8 mouse cellular contexts compared by ENCODE assay signal in the genomic region with DNA sequence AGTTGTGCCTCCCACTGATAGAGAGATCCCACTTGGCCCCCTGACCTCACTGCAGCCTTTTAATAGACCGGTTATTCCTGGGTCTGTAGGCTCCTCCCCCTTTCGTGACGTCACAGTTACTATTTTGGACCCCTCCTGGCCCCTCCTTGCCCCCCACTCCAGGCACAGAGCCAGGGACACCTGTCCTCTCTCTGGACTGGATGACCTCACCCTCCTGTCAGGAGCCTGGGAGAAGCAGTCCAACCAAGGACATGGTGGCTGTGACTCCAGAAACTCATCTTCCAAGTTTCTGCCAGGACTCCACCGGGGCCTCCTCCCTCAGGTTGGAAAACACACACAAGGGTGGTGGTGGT. TPM values are rescaled to one million over a fixed set of nuclear protein-coding genes. Genes with fewer than 3 reads are reported as not detected.
A peak's percentile ranks its signal among the peaks of the same experiment; 100 is the strongest.
DNase-seq lines count a peak whose midpoint lies in the region.

No protein-coding gene starts in this region.

- peak overlapping the region; percentile 80 for H3K27ac ChIP-seq in macrophage
- no peak overlapping the region for H3K27ac ChIP-seq in midbrain, embryonic 10.5 days (replicated peaks)

- DNase-seq in adrenal gland, adult (ENCODE audit: inconsistent age in 2 of 2, low spot score in 1 of 2) = peak; percentile 79 to 89
- DNase-seq in adrenal gland, postnatal 4 days (ENCODE audit: low spot score in 2 of 2) = no peak
- peak; percentile 53 for DNase-seq in retina, postnatal 1 day
- no peak for DNase-seq in retina, embryonic 14.5 days (ENCODE audit: low spot score)
- DNase-seq in heart, adult 9 months (ENCODE audit: low spot score in 2 of 2) = peak; percentile 83 to 87
- DNase-seq in thymus, postnatal 10 days (ENCODE audit: low spot score in 2 of 2) = no peak
- DNase-seq in midbrain, embryonic 10.5 days (ENCODE audit: low spot score) = no peak

- H3K4me3 ChIP-seq in macrophage (ENCODE audit: inconsistent target) = no peak overlapping the region
- H3K4me3 ChIP-seq in midbrain, embryonic 10.5 days = no peak overlapping the region

- peaks cover 92% of the 10 kb centered on the region for H3K79me2 ChIP-seq in macrophage (ENCODE audit: inconsistent target)

- no peaks in the 10 kb centered on the region for H3K9me3 ChIP-seq in midbrain, embryonic 10.5 days (replicated peaks)

- peaks cover 85% of the 10 kb centered on the region for H3K4me1 ChIP-seq in midbrain, embryonic 10.5 days

- peaks cover 8% of the 10 kb centered on the region; the same call in 1 of the 2 replicates for H3K27me3 ChIP-seq in midbrain, embryonic 10.5 days (ENCODE audit: low read depth, poor library complexity, severe bottlenecking)

- peaks cover 10% of the 10 kb centered on the region for H3K36me3 ChIP-seq in macrophage (ENCODE audit: inconsistent target)
- H3K36me3 ChIP-seq in midbrain, embryonic 10.5 days = peaks cover 53% of the 10 kb centered on the region

- whole genome bisulfite sequencing in macrophage (ENCODE audit: missing documents) = 41% methylated on average over 3 of the region's 4 CpGs
- WGBS in midbrain, embryonic 10.5 days = 77% methylated on average over 4 of the region's 4 CpGs

RNA-seq across cellular contexts. Expression of a gene that starts 10.0 kb away (rescaled TPM):
- total RNA-seq in adrenal gland, postnatal 4 days (2021) = 100 to 1,000 TPM; 123 to 125 TPM
- total RNA-seq in macrophage (2018; cell fraction: chromatin; rRNA removed) = 100 to 1,000 TPM in 13 of 26 experiments, 10 to 100 TPM in 13; 10.5 to 341 (median 94.0) TPM
- 10 to 100 TPM; 24.5 to 71.8 (median 47.2) TPM for total RNA-seq in macrophage (2018; cell fraction: cytosol; rRNA removed)
- 100 to 1,000 TPM in 7 of 26 experiments, 10 to 100 TPM in 19; 11.4 to 146 (median 63.2) TPM for total RNA-seq in macrophage (2018; cell fraction: nucleus; rRNA removed)
- polyA plus RNA-seq in macrophage (2018) = 31.9 to 58.0 TPM (median 47.9 TPM) in 3 replicates
- polyA plus RNA-seq in midbrain, embryonic 10.5 days (2016; fragmentation: Nextera tagmentation; extraction: Ambion mirVana) = 57.3 and 68.9 TPM in 2 replicates

RNA-seq across cellular contexts. Expression of a gene that starts 28.7 kb away (rescaled TPM):
- 1 to 10 TPM; 4.8 to 6.0 TPM for total RNA-seq in adrenal gland, postnatal 4 days (2021)
- 1 to 10 TPM in 20 of 26 experiments, under 1 TPM in 5, not detected in 1; 0.41 to 8.4 (median 1.8) TPM for total RNA-seq in macrophage (2018; cell fraction: chromatin; rRNA removed)
- total RNA-seq in macrophage (2018; cell fraction: cytosol; rRNA removed) = 1 to 10 TPM in 7 of 26 experiments, under 1 TPM in 19; 0.08 to 1.6 (median 0.71) TPM
- total RNA-seq in macrophage (2018; cell fraction: nucleus; rRNA removed) = 1 to 10 TPM in 18 of 26 experiments, under 1 TPM in 7, not detected in 1; 0.31 to 9.6 (median 1.6) TPM
- 0.22 to 4.2 TPM (median 1.5 TPM) in 3 replicates for polyA plus RNA-seq in macrophage (2018)
- 25.8 and 27.3 TPM in 2 replicates for polyA plus RNA-seq in midbrain, embryonic 10.5 days (2016; fragmentation: Nextera tagmentation; extraction: Ambion mirVana)

RNA-seq across cellular contexts. Expression of a gene that starts 30.6 kb away (rescaled TPM):
- total RNA-seq in adrenal gland, postnatal 4 days (2021) = 10 to 100 TPM; 86.3 to 93.3 TPM
- total RNA-seq in macrophage (2018; cell fraction: chromatin; rRNA removed) = 10 to 100 TPM in 22 of 26 experiments, 1 to 10 TPM in 4; 6.7 to 33.0 (median 16.8) TPM
- 10 to 100 TPM; 14.9 to 31.6 (median 22.0) TPM for total RNA-seq in macrophage (2018; cell fraction: cytosol; rRNA removed)
- total RNA-seq in macrophage (2018; cell fraction: nucleus; rRNA removed) = 10 to 100 TPM; 11.6 to 41.7 (median 24.0) TPM
- polyA plus RNA-seq in macrophage (2018) = 17.7 to 29.9 TPM (median 27.6 TPM) in 3 replicates
- 39.1 and 41.5 TPM in 2 replicates for polyA plus RNA-seq in midbrain, embryonic 10.5 days (2016; fragmentation: Nextera tagmentation; extraction: Ambion mirVana)

RNA-seq across cellular contexts. Expression of a gene that starts 34.9 kb away (rescaled TPM):
- total RNA-seq in adrenal gland, postnatal 4 days (2021) = 10 to 100 TPM; 83.5 to 83.6 TPM
- 10 to 100 TPM in 18 of 26 experiments, 1 to 10 TPM in 8; 3.7 to 22.1 (median 11.9) TPM for total RNA-seq in macrophage (2018; cell fraction: chromatin; rRNA removed)
- 10 to 100 TPM; 40.2 to 65.6 (median 52.9) TPM for total RNA-seq in macrophage (2018; cell fraction: cytosol; rRNA removed)
- 10 to 100 TPM; 12.0 to 52.2 (median 25.1) TPM for total RNA-seq in macrophage (2018; cell fraction: nucleus; rRNA removed)
- polyA plus RNA-seq in macrophage (2018) = 28.1 to 59.1 TPM (median 48.0 TPM) in 3 replicates
- 141 and 144 TPM in 2 replicates for polyA plus RNA-seq in midbrain, embryonic 10.5 days (2016; fragmentation: Nextera tagmentation; extraction: Ambion mirVana)

RNA-seq across cellular contexts. Expression of a gene that starts 48.6 kb away (rescaled TPM):
- under 1 TPM; 0.53 to 0.79 TPM for total RNA-seq in adrenal gland, postnatal 4 days (2021)
- not detected for total RNA-seq in macrophage (2018; cell fraction: chromatin; rRNA removed)
- total RNA-seq in macrophage (2018; cell fraction: cytosol; rRNA removed) = under 1 TPM in 2 of 26 experiments, not detected in 24; 0.04 to 0.09 TPM
- total RNA-seq in macrophage (2018; cell fraction: nucleus; rRNA removed) = not detected
- not detected in 3 replicates for polyA plus RNA-seq in macrophage (2018)
- 0.05 TPM in 1 of 2 replicates, not detected in the other for polyA plus RNA-seq in midbrain, embryonic 10.5 days (2016; fragmentation: Nextera tagmentation; extraction: Ambion mirVana)

Comparison
In these comparisons a context has a peak if more than half of its experiments do, and no peak if none do; other contexts are left out.
1. DNase-seq: peak in adrenal gland, adult (2 of 2), retina, postnatal 1 day (single experiment) and heart, adult 9 months (2 of 2); none in adrenal gland, postnatal 4 days (0 of 2), retina, embryonic 14.5 days (single experiment), thymus, postnatal 10 days (0 of 2) and midbrain, embryonic 10.5 days (single experiment).